Mouse (Mus musculus): ENCODE data around the gene Agbl2.
"Not testable (repeated sequence)": the region's sequence is repeated elsewhere in the genome, so short reads cannot be mapped to it uniquely, and the experiment has no call there.

The Agbl2 gene

GRCm38 (mm10) chr2:90816144-90816543, 33.6 kb downstream of the Agbl2 start:
- no peak for DNase-seq (ENCODE audit: low read depth)

- no peak for DNase-seq (ENCODE audit: low read depth)
These were observed 36.2 kb downstream of the Agbl2 start for GRCm38 (mm10) chr2:90818710-90819109.

GRCm38 (mm10) chr2:90820894-90821293, 38.4 kb downstream of the Agbl2 start:
- no peak for DNase-seq (ENCODE audit: low read depth)

- DNase-seq (ENCODE audit: low read depth) = no peak
These were observed 40.5 kb downstream of the Agbl2 start for GRCm38 (mm10) chr2:90822978-90823377.

- no peak for DNase-seq (ENCODE audit: low read depth)
These were observed 41.3 kb downstream of the Agbl2 start for GRCm38 (mm10) chr2:90823781-90824180.

- not testable (repeated sequence) for DNase-seq (ENCODE audit: low read depth)
These were observed 42.0 kb downstream of the Agbl2 start for GRCm38 (mm10) chr2:90824528-90824927.

GRCm38 (mm10) chr2:90825515-90826172, 43.1 kb downstream of the Agbl2 start:
- DNase-seq (ENCODE audit: low read depth) = no peak

- DNase-seq (ENCODE audit: low read depth) = no peak
These were observed 46.2 kb downstream of the Agbl2 start for GRCm38 (mm10) chr2:90828739-90829138.

- DNase-seq (ENCODE audit: low read depth) = no peak
These were observed 51.0 kb downstream of the Agbl2 start for GRCm38 (mm10) chr2:90833502-90833901.

GRCm38 (mm10) chr2:90838621-90839020, 56.1 kb downstream of the Agbl2 start:
- no peak for DNase-seq (ENCODE audit: low read depth)

- DNase-seq (ENCODE audit: low read depth) = no peak
These were observed 61.1 kb downstream of the Agbl2 start for GRCm38 (mm10) chr2:90843666-90844065.

- no peak for DNase-seq (ENCODE audit: low read depth)
These were observed 61.7 kb downstream of the Agbl2 start for GRCm38 (mm10) chr2:90844262-90844661.

GRCm38 (mm10) chr2:90845234-90845633, 62.7 kb downstream of the Agbl2 start:
- DNase-seq (ENCODE audit: low read depth) = no peak

- DNase-seq (ENCODE audit: low read depth) = no peak
These were observed 63.6 kb downstream of the Agbl2 start for GRCm38 (mm10) chr2:90846171-90846570.

- no peak for DNase-seq (ENCODE audit: low read depth)
These were observed 64.0 kb downstream of the Agbl2 start for GRCm38 (mm10) chr2:90846597-90846954.

GRCm38 (mm10) chr2:90846955-90847680, 64.6 kb downstream of the Agbl2 start, which contains the start of gene Mtch2:
Gene Mtch2 (plus strand): TSS chr2:90847155.
- DNase-seq (ENCODE audit: low read depth) = peak; percentile 97

GRCm38 (mm10) chr2:90847681-90848050, 65.1 kb downstream of the Agbl2 start:
- peak; percentile 37 for DNase-seq (ENCODE audit: low read depth)

- no peak for DNase-seq (ENCODE audit: low read depth)
These were observed 65.8 kb downstream of the Agbl2 start for GRCm38 (mm10) chr2:90848331-90848730.

GRCm38 (mm10) chr2:90850401-90850800, 67.9 kb downstream of the Agbl2 start:
- DNase-seq (ENCODE audit: low read depth) = no peak

GRCm38 (mm10) chr2:90861486-90861885, 79.0 kb downstream of the Agbl2 start:
- DNase-seq (ENCODE audit: low read depth) = no peak

GRCm38 (mm10) chr2:90864184-90864583, 81.7 kb downstream of the Agbl2 start:
- DNase-seq (ENCODE audit: low read depth) = no peak

GRCm38 (mm10) chr2:90866524-90866923, 84.0 kb downstream of the Agbl2 start:
- peak; percentile 78 for DNase-seq (ENCODE audit: low read depth)

- DNase-seq (ENCODE audit: low read depth) = no peak
These were observed 87.6 kb downstream of the Agbl2 start for GRCm38 (mm10) chr2:90870136-90870601.
